Mouse (Mus musculus): ENCODE measurements at regions not wholly inside any gene's neighbourhood (a gene's known extent, or its start where the extent isn't known, plus 50 kb on each side); places are given as distances from the start of the nearest gene placed in this dataset.

GRCm38 (mm10) chr2:71597956-71598355 is 51.4 kb upstream of the Dlx2 start:
- TF ChIP-seq GATA1 (IDR thresholded peaks at IDR 0.05; ENCODE audit: borderline replicate concordance, low read length) (no peak), FLI1 (IDR thresholded peaks at IDR 0.05; ENCODE audit: low read length) (no peak)
